Mouse (Mus musculus) thymus, adult 18-20 months (tissue): ENCODE results near the gene Pphln1.
"Not testable (repeated sequence)": the region's sequence is repeated elsewhere in the genome, so short reads cannot be mapped to it uniquely, and the experiment has no call there.

Experiments used
- DNase-seq, 2 experiments: peaks; one replicate each; pipeline ENCODE4 v3.0.0; 2022; ENCODE audit warnings: mixed read lengths in 2 of 2

Gene Pphln1

GRCm38 (mm10) chr15:93397826-93398698 is at the start of gene Pphln1, which contains the start of gene Zcrb1:
Gene Pphln1 (plus strand): TSS chr15:93398350.
Gene Zcrb1 (minus strand): TSS chr15:93398334.
- peak; percentile 79 to 80 for DNase-seq

GRCm38 (mm10) chr15:93358346-93359095 is 39.6 kb upstream of the Pphln1 start:
- DNase-seq = no peak

- DNase-seq = no peak
These were observed 32.6 kb upstream of the Pphln1 start for GRCm38 (mm10) chr15:93365561-93365960.

- DNase-seq = no peak
These were observed 29.6 kb upstream of the Pphln1 start for GRCm38 (mm10) chr15:93368558-93368957.

- no peak for DNase-seq
These were observed 26.3 kb upstream of the Pphln1 start for GRCm38 (mm10) chr15:93371838-93372237.

- not testable (repeated sequence) for DNase-seq
These were observed 25.5 kb upstream of the Pphln1 start for GRCm38 (mm10) chr15:93372525-93373119.

- DNase-seq = no peak
These were observed 22.5 kb upstream of the Pphln1 start for GRCm38 (mm10) chr15:93375696-93376095.

- no peak for DNase-seq
These were observed 19.0 kb upstream of the Pphln1 start for GRCm38 (mm10) chr15:93379177-93379576.

- no peak for DNase-seq
These were observed 16.8 kb upstream of the Pphln1 start for GRCm38 (mm10) chr15:93381337-93381736.

- DNase-seq = no peak
These were observed 881 bp upstream of the Pphln1 start for GRCm38 (mm10) chr15:93397269-93397668.

GRCm38 (mm10) chr15:93398699-93399540 is 770 bp downstream of the Pphln1 start:
- DNase-seq = peak in 1 of 2 experiments; percentile 4

GRCm38 (mm10) chr15:93401446-93401845 is 3.3 kb downstream of the Pphln1 start:
- DNase-seq = no peak

- no peak for DNase-seq
These were observed 4.6 kb downstream of the Pphln1 start for GRCm38 (mm10) chr15:93402730-93403129.

GRCm38 (mm10) chr15:93404849-93405248 is 6.7 kb downstream of the Pphln1 start:
- DNase-seq = no peak

GRCm38 (mm10) chr15:93405446-93405986 is 7.4 kb downstream of the Pphln1 start:
- DNase-seq = no peak

- no peak for DNase-seq
These were observed 8.3 kb downstream of the Pphln1 start for GRCm38 (mm10) chr15:93406492-93406891.

- DNase-seq = no peak
These were observed 14.3 kb downstream of the Pphln1 start for GRCm38 (mm10) chr15:93412445-93412844.

- no peak for DNase-seq
These were observed 16.3 kb downstream of the Pphln1 start for GRCm38 (mm10) chr15:93414456-93414855.

GRCm38 (mm10) chr15:93416300-93416699 is 18.1 kb downstream of the Pphln1 start:
- no peak for DNase-seq

- no peak for DNase-seq
These were observed 22.4 kb downstream of the Pphln1 start for GRCm38 (mm10) chr15:93420596-93420995.

- DNase-seq = no peak
These were observed 24.4 kb downstream of the Pphln1 start for GRCm38 (mm10) chr15:93422537-93422936.

GRCm38 (mm10) chr15:93433811-93434210 is 35.7 kb downstream of the Pphln1 start:
- no peak for DNase-seq
